In genomic region chrX:103447539-103448169, GRCm38 (mm10) we compare ENCODE assay signal across 8 mouse cellular contexts. TPM values are rescaled to one million over a fixed set of nuclear protein-coding genes. Genes with fewer than 3 reads are reported as not detected.
A peak's percentile ranks its signal among the peaks of the same experiment; 100 is the strongest.
DNase-seq lines count a peak whose midpoint lies in the region; ATAC-seq and TF ChIP-seq lines count a peak whose summit lies in the region.

No protein-coding gene starts in this region.

- H3K27me3 ChIP-seq in hindbrain, embryonic 13.5 days: peaks cover 58% of the 10 kb centered on the region
- H3K27me3 ChIP-seq in limb, embryonic 10.5 days (ENCODE audit: low read depth, poor library complexity, severe bottlenecking): peaks cover 83% of the 10 kb centered on the region

- H3K4me2 ChIP-seq in hindbrain, embryonic 13.5 days: peak overlapping the region; percentile 62

- TF ChIP-seq POLR2A in brain, embryonic 14.5 days (IDR thresholded peaks at IDR 0.05; ENCODE audit: borderline replicate concordance, extremely low read depth, insufficient read depth, insufficient read length, poor library complexity, severe bottlenecking): no peak
- TF ChIP-seq POLR2A in embryonic fibroblast, embryonic 13.5 days (IDR thresholded peaks at IDR 0.05; ENCODE audit: low read depth, low read length): no peak

- H3K36me3 ChIP-seq in hindbrain, embryonic 13.5 days: no peaks in the 10 kb centered on the region
- no peaks in the 10 kb centered on the region for H3K36me3 ChIP-seq in limb, embryonic 10.5 days

- peak overlapping the region; percentile 35; the same call in 1 of the 2 replicates for H3K9ac ChIP-seq in hindbrain, embryonic 13.5 days

- H3K4me3 ChIP-seq in embryonic fibroblast, embryonic 13.5 days (ENCODE audit: insufficient read depth, low read length): peak overlapping the region; percentile 15
- peak overlapping the region; percentile 38 for H3K4me3 ChIP-seq in hindbrain, embryonic 13.5 days
- H3K4me3 ChIP-seq in limb, embryonic 10.5 days: peak overlapping the region; percentile 48

- no peak overlapping the region for H3K27ac ChIP-seq in embryonic fibroblast, embryonic 13.5 days (ENCODE audit: insufficient read depth, low read length)
- H3K27ac ChIP-seq in hindbrain, embryonic 13.5 days: no peak overlapping the region
- H3K27ac ChIP-seq in limb, embryonic 10.5 days: peak overlapping the region; percentile 25; the same call in 1 of the 2 replicates

- TF ChIP-seq CTCF in brain, embryonic 14.5 days (IDR thresholded peaks at IDR 0.05; ENCODE audit: borderline replicate concordance, extremely low read depth, insufficient read depth, insufficient read length): no peak
- TF ChIP-seq CTCF in embryonic fibroblast, embryonic 13.5 days (IDR thresholded peaks at IDR 0.05; ENCODE audit: borderline replicate concordance, insufficient read depth, low read length): no peak

- 7% methylated on average over 34 of the region's 34 CpGs for WGBS in hindbrain, embryonic 13.5 days
- 7% methylated on average over 34 of the region's 34 CpGs for WGBS in limb, embryonic 10.5 days

- no peak for ATAC-seq in hindbrain, embryonic 13.5 days (ENCODE audit: low FRiP score)
- ATAC-seq in megakaryocyte-erythroid progenitor cell, adult 5-6 weeks (replicated peaks; ENCODE audit: low FRiP score, low TSS enrichment, poor library complexity, severe bottlenecking): peak; percentile 90

- H3K9me3 ChIP-seq in hindbrain, embryonic 13.5 days: no peaks in the 10 kb centered on the region
- H3K9me3 ChIP-seq in limb, embryonic 10.5 days (replicated peaks): no peaks in the 10 kb centered on the region

- H3K4me1 ChIP-seq in embryonic fibroblast, embryonic 13.5 days (ENCODE audit: control insufficient read depth, insufficient read depth, low read length): no peaks in the 10 kb centered on the region; the same call in 1 of the 2 replicates
- peaks cover 9% of the 10 kb centered on the region for H3K4me1 ChIP-seq in hindbrain, embryonic 13.5 days (replicated peaks)
- H3K4me1 ChIP-seq in limb, embryonic 10.5 days: 0 out of 2 replicates have a peak, but pooled peaks cover 5% of the 10 kb centered on the region

- DNase-seq in ES-CJ7 (ENCODE audit: low read depth, low spot score): peak; percentile 94
- peak; percentile 37 for DNase-seq in brain, embryonic 14.5 days (ENCODE audit: low read depth)
- peak; percentile 43 for DNase-seq in limb, embryonic 10.5 days (ENCODE audit: low spot score)
- peak; percentile 36 to 80 for DNase-seq in spleen, postnatal 4 days (ENCODE audit: low spot score in 2 of 2)
- DNase-seq in MN1 (ENCODE audit: low spot score): no peak

RNA-seq across cellular contexts. Expression of gene Gm26992, which starts 25.8 kb away (rescaled TPM):
- polyA plus RNA-seq in brain, embryonic 14.5 days (2012; rRNA removed): 0.28 and 0.56 TPM in 2 replicates
- not detected in 2 replicates for polyA plus RNA-seq in embryonic fibroblast, embryonic 13.5 days (2011; ENCODE audit: insufficient read length, low read depth, missing spikeins)
- polyA plus RNA-seq in hindbrain, embryonic 13.5 days (2015; fragmentation: Nextera tagmentation; extraction: Ambion mirVana): not detected in 2 replicates
- not detected in 2 replicates for polyA plus RNA-seq in limb, embryonic 10.5 days (2016; fragmentation: Nextera tagmentation; extraction: Ambion mirVana)
- total RNA-seq in megakaryocyte-erythroid progenitor cell, adult 5-6 weeks (2014; fragmentation: Nextera tagmentation): 0.61 TPM in 1 of 2 replicates, not detected in the other
- total RNA-seq in megakaryocyte-erythroid progenitor cell, adult 5-6 weeks (2017): not detected in 2 replicates

RNA-seq across cellular contexts. Expression of gene Tsx, which starts 33.4 kb away (rescaled TPM):
- polyA plus RNA-seq in brain, embryonic 14.5 days (2012; rRNA removed): 1.2 and 1.4 TPM in 2 replicates
- not detected in 2 replicates for polyA plus RNA-seq in embryonic fibroblast, embryonic 13.5 days (2011; ENCODE audit: insufficient read length, low read depth, missing spikeins)
- polyA plus RNA-seq in hindbrain, embryonic 13.5 days (2015; fragmentation: Nextera tagmentation; extraction: Ambion mirVana): 0.43 TPM in 1 of 2 replicates, not detected in the other
- polyA plus RNA-seq in limb, embryonic 10.5 days (2016; fragmentation: Nextera tagmentation; extraction: Ambion mirVana): 0.44 and 0.48 TPM in 2 replicates
- total RNA-seq in megakaryocyte-erythroid progenitor cell, adult 5-6 weeks (2014; fragmentation: Nextera tagmentation): not detected in 2 replicates
- not detected in 2 replicates for total RNA-seq in megakaryocyte-erythroid progenitor cell, adult 5-6 weeks (2017)
